Mouse (Mus musculus): ENCODE data around the gene Lmx1a.

- TF ChIP-seq POLR2A (IDR thresholded peaks at IDR 0.05; ENCODE audit: borderline replicate concordance, low read depth, low read length) (no peak), CTCF (IDR thresholded peaks at IDR 0.05; ENCODE audit: low read depth, low read length) (no peak)
Measured at GRCm38 (mm10) chr1:167817616-167818015, 128.6 kb downstream of the Lmx1a start.

Measured in bone marrow macrophage, adult 2 months (primary cell).